Mouse (Mus musculus) bone marrow macrophage, adult 2 months (primary cell): ENCODE data around the gene Sema4a. TPM values are rescaled to one million over a fixed set of nuclear protein-coding genes. Genes with fewer than 3 reads are reported as not detected.

ENCODE experiments used
- H3K27ac ChIP-seq: 2 replicates; pipeline ENCODE4 v1.5.1; 2012; ENCODE audit warnings: low read depth, low read length; ENCODE audit not compliant: insufficient read depth
- H3K4me1 ChIP-seq: 2 replicates; pipeline ENCODE4 v1.6.1; 2012; ENCODE audit warnings: low read length; ENCODE audit not compliant: control insufficient read depth, insufficient read depth
- H3K4me3 ChIP-seq: 2 replicates; pipeline ENCODE4 v1.5.1; 2012; ENCODE audit warnings: mild to moderate bottlenecking, low read length, moderate library complexity; ENCODE audit not compliant: insufficient read depth
- CTCF ChIP-seq: IDR thresholded peaks from 2 replicates; pipeline ENCODE4 v1.5.1; 2012; ENCODE audit warnings: low read depth, mild to moderate bottlenecking, low read length, moderate library complexity
- POLR2A ChIP-seq: IDR thresholded peaks from 2 replicates; pipeline ENCODE4 v1.6.1; 2012; ENCODE audit warnings: mild to moderate bottlenecking, low read depth, low read length, borderline replicate concordance
- polyA plus RNA-seq: library from polyadenylated mRNA; stranded (reverse); fragments of >200 nt; gene quantifications from 2 replicates; pipeline ENCODE4 v1.2.4, GENCODE M21; 2012; ENCODE audit not compliant: missing spikeins, insufficient read depth, insufficient read length

Gene Sema4a
- polyA plus RNA-seq, 1 experiment = 178 TPM

GRCm38 (mm10) chr3:88395742-88396141 is 65.2 kb downstream of the Sema4a start:
- Histone ChIP-seq H3K27ac (no peak overlapping the region), H3K4me3 (no peak overlapping the region), H3K4me1 (peaks cover 3% of the 10 kb centered on the region; the same call in 1 of the 2 replicates)
- TF ChIP-seq POLR2A (no peak), CTCF (no peak)

GRCm38 (mm10) chr3:88395288-88395687 is 65.7 kb downstream of the Sema4a start:
- no peak overlapping the region for H3K4me3 ChIP-seq
- H3K4me1 ChIP-seq = peaks cover 3% of the 10 kb centered on the region; the same call in 1 of the 2 replicates
- TF ChIP-seq CTCF (no peak), POLR2A (no peak)
- no peak overlapping the region for H3K27ac ChIP-seq

GRCm38 (mm10) chr3:88393776-88394375 is 67.1 kb downstream of the Sema4a start:
- TF ChIP-seq CTCF = no peak
- no peak for TF ChIP-seq POLR2A
- Histone ChIP-seq H3K27ac (no peak overlapping the region), H3K4me3 (no peak overlapping the region)

More at GRCm38 (mm10) chr3:88393776-88394375, 67.1 kb downstream of the Sema4a start:
- H3K4me1 ChIP-seq = peaks cover 3% of the 10 kb centered on the region; the same call in 1 of the 2 replicates

Other genes with a start within 250 kb of the Sema4a start
- gene Rhbg, start 206.5 kb downstream of the Sema4a start, polyA plus RNA-seq = not detected in 2 replicates
- gene Gm38392, start 174.0 kb downstream of the Sema4a start, polyA plus RNA-seq = 0.48 TPM in 1 of 2 replicates, not detected in the other
- 10.1 and 11.4 TPM in 2 replicates for gene Tsacc, start 164.2 kb downstream of the Sema4a start, polyA plus RNA-seq
- gene Cct3, start 164.1 kb downstream of the Sema4a start, polyA plus RNA-seq = 75.3 and 76.5 TPM in 2 replicates
- 401 and 428 TPM in 2 replicates for gene Glmp, start 136.2 kb downstream of the Sema4a start, polyA plus RNA-seq
- 0.68 and 0.71 TPM in 2 replicates for gene Tmem79, start 125.0 kb downstream of the Sema4a start, polyA plus RNA-seq
- 26.0 and 27.8 TPM in 2 replicates for gene Smg5, start 124.9 kb downstream of the Sema4a start, polyA plus RNA-seq
- not detected in 2 replicates for gene Paqr6, start 96.6 kb downstream of the Sema4a start, polyA plus RNA-seq
- gene Bglap3, start 88.4 kb downstream of the Sema4a start, polyA plus RNA-seq = not detected in 2 replicates
- gene Bglap2, start 82.5 kb downstream of the Sema4a start, polyA plus RNA-seq = not detected in 2 replicates
- not detected in 2 replicates for gene Bglap, start 76.7 kb downstream of the Sema4a start, polyA plus RNA-seq
- gene Pmf1, start 50.9 kb downstream of the Sema4a start, polyA plus RNA-seq = 55.0 and 59.7 TPM in 2 replicates
- gene Slc25a44, start 36.0 kb downstream of the Sema4a start, polyA plus RNA-seq = 14.0 and 17.5 TPM in 2 replicates
- 124 and 126 TPM in 2 replicates for gene Lmna, start 48.8 kb upstream of the Sema4a start, polyA plus RNA-seq
- 0.13 and 0.16 TPM in 2 replicates for gene Mex3a, start 71.2 kb upstream of the Sema4a start, polyA plus RNA-seq
- not detected in 2 replicates for gene Rab25, start 87.1 kb upstream of the Sema4a start, polyA plus RNA-seq
- 149 and 154 TPM in 2 replicates for gene Lamtor2, start 91.9 kb upstream of the Sema4a start, polyA plus RNA-seq
- 22.9 and 25.8 TPM in 2 replicates for gene Ubqln4, start 92.6 kb upstream of the Sema4a start, polyA plus RNA-seq
- 71.3 and 83.2 TPM in 2 replicates for gene Ssr2, start 114.7 kb upstream of the Sema4a start, polyA plus RNA-seq
- gene Arhgef2, start 144.8 kb upstream of the Sema4a start, polyA plus RNA-seq = 140 and 154 TPM in 2 replicates
- not detected in 2 replicates for gene Rxfp4, start 192.0 kb upstream of the Sema4a start, polyA plus RNA-seq
- gene Khdc4, start 224.6 kb upstream of the Sema4a start, polyA plus RNA-seq = 40.7 and 48.4 TPM in 2 replicates